Mouse (Mus musculus) embryonic facial prominence, embryonic 14.5 days (tissue): Measurements from ENCODE around the gene Crtc2. TPM values are rescaled to one million over a fixed set of nuclear protein-coding genes. Genes with fewer than 3 reads are reported as not detected.

Experiments
- ATAC-seq: fragments of 200-750 bp; cut with Nextera tagmentation; 2 replicates; pipeline ENCODE4 v1.8.0; 2017; ENCODE audit warnings: low read depth, moderate number of reproducible peaks, moderate TSS enrichment
- DNase-seq: peaks from one replicate; pipeline ENCODE4 v3.0.0-alpha.2; 2015; ENCODE audit warnings: low spot score
- H3K27ac ChIP-seq: fragments of 300-500 bp; sonication (generic); replicated peaks from 2 replicates; pipeline ENCODE4 v1.5.1; 2014; ENCODE audit warnings: low read depth, mild to moderate bottlenecking, low read length, moderate library complexity
- H3K27me3 ChIP-seq: fragments of 300-500 bp; sonication (generic); replicated peaks from 2 replicates; pipeline ENCODE4 v1.6.1; 2014; ENCODE audit warnings: low read length; ENCODE audit not compliant: control insufficient read depth, insufficient read depth
- H3K36me3 ChIP-seq: fragments of 300-500 bp; sonication (generic); 2 replicates; pipeline ENCODE4 v1.6.1; 2014; ENCODE audit warnings: low read length, mixed read lengths; ENCODE audit not compliant: control insufficient read depth, insufficient read depth
- H3K4me1 ChIP-seq: fragments of 300-500 bp; sonication (generic); 2 replicates; pipeline ENCODE4 v1.6.1; 2014; ENCODE audit warnings: antibody characterized with exemption, low read length; ENCODE audit not compliant: control insufficient read depth, insufficient read depth
- H3K4me2 ChIP-seq: fragments of 300-500 bp; sonication (generic); 2 replicates; pipeline ENCODE4 v1.6.1; 2014; ENCODE audit warnings: low read depth, mild to moderate bottlenecking, low read length, moderate library complexity, mixed read lengths
- H3K4me3 ChIP-seq: fragments of 300-500 bp; sonication (generic); 2 replicates; pipeline ENCODE4 v1.5.1; 2014; ENCODE audit warnings: low read depth, mild to moderate bottlenecking, low read length
- H3K9ac ChIP-seq: fragments of 300-500 bp; sonication (generic); 2 replicates; pipeline ENCODE4 v1.6.1; 2014; ENCODE audit warnings: low read depth, mild to moderate bottlenecking, low read length, moderate library complexity, mixed read lengths
- H3K9me3 ChIP-seq: fragments of 300-500 bp; sonication (generic); 2 replicates; pipeline ENCODE4 v1.6.1; 2016; ENCODE audit warnings: low read length; ENCODE audit not compliant: control insufficient read depth
- WGBS: fragments of 180-500 bp; shearing (Covaris S2); extraction: QIAGEN DNeasy Blood & Tissue Kit; methylation state at CpG from one replicate; pipeline ENCODE4 v1.1.7; 2014; 5-methylcytosine and 5-hydroxymethylcytosine counted together
- polyA plus RNA-seq: library from polyadenylated mRNA; unstranded; fragments of >200 nt; fragmentation: Nextera tagmentation; extraction: Ambion mirVana; gene quantifications from 2 replicates; pipeline ENCODE4 v1.2.1, GENCODE M21; 2014

Gene Crtc2
- polyA plus RNA-seq, 1 experiment from 2014 or later, result 14.2 TPM

DNA sequence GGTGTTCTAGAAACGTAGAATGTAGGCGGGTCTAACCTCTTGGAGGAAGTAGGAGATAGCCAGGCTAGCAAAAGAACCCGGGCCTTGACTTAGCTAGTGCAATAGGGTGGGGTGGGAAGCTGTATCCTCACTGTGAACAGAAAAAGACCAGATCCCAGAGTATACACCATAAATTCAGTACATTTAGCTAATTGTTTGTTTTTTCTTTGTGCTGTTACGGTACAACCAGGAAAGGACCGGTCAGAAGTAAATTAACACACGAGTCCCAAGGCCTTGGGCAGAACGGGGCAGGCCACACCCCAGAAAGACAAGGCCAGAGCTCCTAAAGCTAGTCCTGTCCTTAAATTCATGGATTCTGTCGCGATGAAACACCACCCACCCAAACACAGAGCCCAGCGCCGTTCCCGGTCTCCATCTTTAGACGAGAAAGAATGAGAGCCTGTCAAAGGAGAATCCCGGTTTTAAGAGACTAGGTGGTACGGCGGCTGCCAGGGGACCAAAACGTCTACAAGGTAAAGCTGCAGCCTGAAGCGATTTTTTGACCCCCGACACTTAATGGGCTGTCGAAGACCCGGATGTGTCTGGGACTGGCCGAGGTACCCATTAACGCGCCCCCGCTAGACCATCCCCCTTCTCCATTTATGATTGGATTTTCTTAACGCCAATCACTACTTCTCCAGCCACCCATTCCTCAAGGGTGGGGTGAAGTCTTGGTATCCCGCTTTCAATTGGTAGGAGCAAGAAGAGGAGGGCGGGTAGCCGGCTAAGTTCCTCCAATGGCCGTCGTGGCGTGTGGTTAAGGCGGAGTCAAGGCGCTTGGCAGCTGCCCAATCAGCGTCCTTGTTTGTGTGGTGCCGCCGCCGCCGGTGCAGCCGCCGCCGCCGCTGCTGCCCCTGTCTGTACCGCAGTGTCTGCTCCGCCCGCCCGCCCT lies 38.6 kb downstream of the Crtc2 start, which contains the start of gene Gatad2b:
Gatad2b (plus strand) TSS at position 834 of the 931 bp plus-strand sequence.
- peak within 1 kb of the TSS; percentile 98 for H3K27ac ChIP-seq
- ATAC-seq, result peak; percentile 98
- no peaks in the 10 kb centered on the region for H3K27me3 ChIP-seq
- no peaks in the 10 kb centered on the region for H3K9me3 ChIP-seq
- H3K4me3 ChIP-seq, result peak within 1 kb of the TSS; percentile 83
- peaks cover 15% of the 10 kb centered on the region for H3K4me1 ChIP-seq
- peak; percentile 100 for DNase-seq
- peak within 1 kb of the TSS; percentile 93 for H3K9ac ChIP-seq
- no peaks in the 10 kb centered on the region for H3K36me3 ChIP-seq
- peak within 1 kb of the TSS; percentile 84 for H3K4me2 ChIP-seq
- under 1% methylated on average over 43 of the region's 47 CpGs for WGBS

DNA sequence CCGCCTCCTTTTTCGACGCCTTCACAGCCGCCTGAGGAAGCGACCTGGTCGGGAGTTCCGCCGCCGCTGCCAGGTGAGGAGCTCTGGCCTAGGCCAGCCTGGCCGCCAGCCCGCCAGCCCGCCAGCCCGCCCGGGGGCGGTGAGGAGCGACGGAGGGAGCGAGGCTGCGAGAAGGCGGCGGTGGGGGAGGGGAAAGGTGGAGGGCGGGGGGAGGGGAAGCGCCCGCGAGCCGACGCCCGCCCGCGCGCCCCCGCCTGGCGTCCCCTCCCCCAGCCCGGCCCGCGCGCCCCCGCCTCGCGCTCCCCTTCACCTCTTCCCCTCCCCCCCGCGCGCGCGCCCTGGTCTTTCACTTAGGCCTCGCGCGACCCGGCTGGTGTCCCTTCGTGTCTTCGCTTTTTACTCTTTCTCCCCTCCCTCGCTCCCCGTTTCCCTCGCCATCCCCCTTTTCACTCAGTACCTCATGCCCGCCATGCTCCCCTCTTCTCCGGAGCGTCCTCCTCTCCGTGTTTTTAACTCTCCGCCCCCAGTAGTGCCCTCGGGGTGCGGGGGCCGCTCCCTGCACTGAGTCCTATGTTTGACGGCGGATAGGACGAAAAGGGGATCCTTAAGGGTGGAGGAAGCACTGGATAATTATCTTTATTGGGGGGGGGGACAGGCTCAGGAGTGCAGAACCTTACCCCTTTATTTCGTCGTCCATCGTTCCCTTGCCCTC lies 39.5 kb downstream of the Crtc2 start:
- Histone ChIP-seq H3K27ac (peak overlapping the region; percentile 97), H3K4me3 (peak overlapping the region; percentile 83), H3K27me3 (no peaks in the 10 kb centered on the region), H3K9ac (peak overlapping the region; percentile 93), H3K4me1 (peaks cover 15% of the 10 kb centered on the region), H3K36me3 (0 out of 2 replicates have a peak, but pooled peaks cover 5% of the 10 kb centered on the region), H3K9me3 (no peaks in the 10 kb centered on the region), H3K4me2 (peak overlapping the region; percentile 72)
- peak; percentile 1; the same call in 1 of the 2 replicates for ATAC-seq
- WGBS, result 0% methylated on average over 16 of the region's 68 CpGs
- peak; percentile 82 for DNase-seq

DNA sequence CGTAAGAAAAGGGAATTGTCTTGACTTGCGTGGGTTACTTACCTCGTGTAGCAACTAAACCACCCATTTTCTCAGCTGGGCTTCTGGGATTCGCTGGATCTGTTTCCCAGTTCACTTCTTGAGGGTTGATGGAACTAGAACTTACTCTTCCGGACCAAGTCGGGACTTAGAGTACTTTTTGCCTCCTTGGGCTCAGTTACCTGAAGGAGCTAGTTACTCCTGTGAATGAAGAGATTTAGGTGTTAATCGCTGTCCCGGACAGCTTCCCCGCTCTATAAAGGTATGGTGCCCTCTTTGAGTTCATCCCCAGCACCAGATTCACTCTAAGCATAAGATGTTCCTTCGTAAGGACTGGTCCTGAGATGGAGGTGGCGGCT lies 40.1 kb downstream of the Crtc2 start:
- H3K27me3 ChIP-seq, result no peaks in the 10 kb centered on the region
- DNase-seq (peak; percentile 38), ATAC-seq (no peak)
- H3K4me2 ChIP-seq, result peak overlapping the region; percentile 72
- WGBS, result under 1% methylated on average over 11 of the region's 11 CpGs
- H3K9me3 ChIP-seq, result no peaks in the 10 kb centered on the region
- H3K4me1 ChIP-seq, result peaks cover 15% of the 10 kb centered on the region
- H3K36me3 ChIP-seq, result 0 out of 2 replicates have a peak, but pooled peaks cover 5% of the 10 kb centered on the region
- H3K9ac ChIP-seq, result peak overlapping the region; percentile 93
- H3K27ac ChIP-seq, result peak overlapping the region; percentile 97
- H3K4me3 ChIP-seq, result peak overlapping the region; percentile 83

DNA sequence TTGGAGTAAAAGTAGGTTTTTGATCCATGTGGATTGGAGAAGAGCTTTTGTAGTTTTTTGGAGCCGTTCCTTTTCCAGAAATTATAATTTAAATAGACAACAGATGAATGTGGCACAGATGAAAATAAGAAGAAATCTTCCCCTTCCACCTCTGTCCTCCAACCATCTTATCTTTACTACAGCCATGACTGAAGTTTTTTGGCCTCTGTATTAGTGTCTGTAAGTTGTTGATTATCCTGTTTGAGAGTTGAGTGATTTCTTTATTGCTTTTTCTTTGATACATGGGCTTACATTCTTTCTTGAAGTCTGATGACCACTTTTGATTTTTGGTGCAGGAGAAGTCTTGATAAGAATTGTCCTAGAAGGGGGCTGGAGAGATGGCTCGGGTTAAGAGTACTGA lies 40.7 kb downstream of the Crtc2 start:
- WGBS, result 63% methylated on average over 2 of the region's 2 CpGs
- DNase-seq (no peak), ATAC-seq (no peak)
- Histone ChIP-seq H3K27ac (no peak overlapping the region), H3K4me3 (peak overlapping the region; percentile 83), H3K27me3 (no peaks in the 10 kb centered on the region), H3K4me1 (peaks cover 15% of the 10 kb centered on the region), H3K9me3 (no peaks in the 10 kb centered on the region), H3K4me2 (peak overlapping the region; percentile 72), H3K9ac (peak overlapping the region; percentile 93), H3K36me3 (0 out of 2 replicates have a peak, but pooled peaks cover 5% of the 10 kb centered on the region)

DNA sequence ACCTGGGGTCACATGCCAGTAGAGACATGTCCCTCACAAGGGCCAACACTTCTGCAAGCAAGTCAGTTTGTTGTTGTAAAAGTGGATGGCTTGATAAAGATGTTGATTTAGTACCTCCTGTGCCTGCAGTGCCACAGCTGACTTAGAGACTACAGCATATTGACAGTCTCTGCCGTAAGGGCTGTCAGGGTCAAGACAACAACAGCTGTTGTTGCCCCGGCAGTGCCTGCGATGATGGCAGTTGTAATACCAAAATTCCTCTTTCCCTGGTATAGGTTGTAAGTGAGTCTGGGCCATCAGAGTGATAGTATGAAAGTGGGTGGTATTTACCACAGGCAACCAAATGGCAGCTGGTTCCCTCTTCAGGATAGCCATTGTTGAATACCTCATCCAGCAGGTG lies 51.8 kb downstream of the Crtc2 start:
- no peak overlapping the region for H3K4me3 ChIP-seq
- WGBS, result 70% methylated on average over 3 of the region's 3 CpGs
- H3K4me2 ChIP-seq, result no peak overlapping the region
- no peaks in the 10 kb centered on the region for H3K9me3 ChIP-seq
- no peak for ATAC-seq
- no peak overlapping the region for H3K9ac ChIP-seq
- H3K27ac ChIP-seq, result no peak overlapping the region
- no peak for DNase-seq
- H3K4me1 ChIP-seq, result 0 out of 2 replicates have a peak, but pooled peaks cover 3% of the 10 kb centered on the region
- no peaks in the 10 kb centered on the region for H3K27me3 ChIP-seq
- 0 out of 2 replicates have a peak, but pooled peaks cover 3% of the 10 kb centered on the region for H3K36me3 ChIP-seq

DNA sequence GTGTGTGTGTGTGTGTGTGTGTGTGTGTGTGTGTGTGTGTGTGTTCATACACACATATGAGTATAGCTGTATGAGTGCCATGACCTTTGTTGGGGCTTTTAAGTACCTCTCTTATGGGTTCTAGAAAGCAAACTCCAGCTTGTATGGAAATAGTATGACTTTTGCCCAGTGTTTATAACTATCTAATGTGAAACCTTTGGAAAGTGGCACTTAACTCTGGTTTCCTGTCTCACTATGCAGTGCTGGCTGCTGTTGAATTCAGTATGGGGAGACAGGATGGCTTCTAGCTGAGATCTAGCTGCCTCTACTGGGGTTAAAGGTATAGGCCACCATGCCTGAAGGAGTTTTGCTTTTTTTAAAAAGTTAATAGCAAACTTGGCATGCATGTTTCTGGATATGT lies 55.6 kb downstream of the Crtc2 start:
- Histone ChIP-seq H3K4me2 (no peak overlapping the region), H3K9me3 (no peaks in the 10 kb centered on the region), H3K4me1 (0 out of 2 replicates have a peak, but pooled peaks cover 3% of the 10 kb centered on the region), H3K27ac (no peak overlapping the region), H3K27me3 (no peaks in the 10 kb centered on the region), H3K9ac (no peak overlapping the region), H3K36me3 (0 out of 2 replicates have a peak, but pooled peaks cover 3% of the 10 kb centered on the region), H3K4me3 (no peak overlapping the region)
- ATAC-seq (no peak), DNase-seq (no peak)

DNA sequence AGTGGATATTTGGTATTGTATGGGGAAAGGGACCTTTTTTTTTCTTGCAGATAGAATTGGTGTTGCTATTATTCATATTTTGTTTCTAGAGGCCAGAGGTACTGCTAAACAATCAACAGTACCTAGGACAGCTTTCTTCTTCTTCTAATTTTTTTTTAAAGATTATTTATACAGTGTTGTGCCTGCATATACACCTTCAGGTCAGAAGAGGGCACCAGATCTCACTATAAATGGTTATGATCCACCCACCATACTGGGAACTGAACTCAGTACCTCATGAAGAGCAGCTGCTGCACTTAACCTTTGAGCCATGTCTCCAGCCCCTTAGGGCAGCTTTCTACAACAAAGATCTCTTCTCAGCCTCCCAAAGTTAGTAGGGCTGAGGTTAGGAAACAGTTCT lies 59.4 kb downstream of the Crtc2 start:
- DNase-seq, result no peak

More for the DNA sequence above, 59.4 kb downstream of the Crtc2 start:
- ATAC-seq, result no peak
- Histone ChIP-seq H3K9me3 (no peaks in the 10 kb centered on the region), H3K4me2 (no peak overlapping the region), H3K27ac (no peak overlapping the region), H3K9ac (no peak overlapping the region), H3K4me1 (no peaks in the 10 kb centered on the region), H3K4me3 (no peak overlapping the region), H3K27me3 (no peaks in the 10 kb centered on the region), H3K36me3 (no peaks in the 10 kb centered on the region)
